Mouse (Mus musculus): ENCODE results near the gene Ets2. TPM values are rescaled to one million over a fixed set of nuclear protein-coding genes. Genes with fewer than 3 reads are reported as not detected.

Ets2 gene
- total RNA-seq, 1 experiment from 2014 or later = 69.5 TPM

GRCm38 (mm10) chr16:95769066-95769995 is 67.5 kb downstream of the Ets2 start:
- peak; percentile 68 for DNase-seq

GRCm38 (mm10) chr16:95769996-95770334 is 68.1 kb downstream of the Ets2 start:
- DNase-seq = no peak

- no peak for DNase-seq
These were observed 68.5 kb downstream of the Ets2 start for GRCm38 (mm10) chr16:95770402-95770801.

Other genes starting within 250 kb of the Ets2 start
- 26.2 and 34.2 TPM in 2 replicates for gene Erg, start 115.5 kb upstream of the Ets2 start, total RNA-seq (2021)